Mouse (Mus musculus) liver, adult 2 months (tissue): ENCODE measurements around the gene Gm49711. TPM values are rescaled to one million over a fixed set of nuclear protein-coding genes. Genes with fewer than 3 reads are reported as not detected.
"Not testable (repeated sequence)": the region's sequence is repeated elsewhere in the genome, so short reads cannot be mapped to it uniquely, and the experiment has no call there.

Source experiments
- DNase-seq: peaks from one replicate; pipeline ENCODE4 v3.0.0-alpha.2; 2011; ENCODE audit warnings: low read depth, low spot score; ENCODE audit errors: extremely low read depth
- H3K27ac ChIP-seq: fragments of 200-500 bp; replicated peaks from 2 replicates; pipeline ENCODE4 v1.5.1; 2012; ENCODE audit warnings: low read depth, mild to moderate bottlenecking, control low read depth, inconsistent platforms, low read length; ENCODE audit not compliant: insufficient read depth
- H3K27me3 ChIP-seq: fragments of 200-500 bp; 2 replicates; pipeline ENCODE4 v1.6.1; 2012; ENCODE audit warnings: mild to moderate bottlenecking, moderate library complexity, low read length, inconsistent platforms; ENCODE audit not compliant: control insufficient read depth, insufficient read depth
- H3K36me3 ChIP-seq: fragments of 200-500 bp; 2 replicates; pipeline ENCODE4 v1.6.1; 2012; ENCODE audit warnings: low read length, inconsistent platforms; ENCODE audit not compliant: control insufficient read depth, insufficient read depth
- H3K4me1 ChIP-seq: fragments of 200-500 bp; 2 replicates; pipeline ENCODE4 v1.6.1; 2011; ENCODE audit warnings: low read length; ENCODE audit not compliant: control insufficient read depth, insufficient read depth
- H3K4me3 ChIP-seq: fragments of 200-500 bp; 2 replicates; pipeline ENCODE4 v1.5.1; 2011; ENCODE audit warnings: low read depth, mild to moderate bottlenecking, control low read depth, low read length, moderate library complexity; ENCODE audit not compliant: insufficient read depth
- H3K79me2 ChIP-seq: fragments of 200-500 bp; 2 replicates; pipeline ENCODE4 v1.6.1; 2012; ENCODE audit warnings: inconsistent platforms, mild to moderate bottlenecking, low read length, moderate library complexity; ENCODE audit not compliant: control insufficient read depth, insufficient read depth
- H3K9ac ChIP-seq: fragments of 200-500 bp; 2 replicates; pipeline ENCODE4 v1.6.1; 2012; ENCODE audit warnings: low read depth, mild to moderate bottlenecking, control low read depth, inconsistent platforms, low read length
- CTCF ChIP-seq: fragments of 200-500 bp; IDR thresholded peaks from 2 replicates; pipeline ENCODE4 v1.5.1; 2011; ENCODE audit warnings: low read depth, low read length, control low read depth
- POLR2A ChIP-seq: fragments of 200-500 bp; IDR thresholded peaks from 2 replicates; pipeline ENCODE4 v1.6.1; 2011; ENCODE audit warnings: low read length, control low read depth; ENCODE audit not compliant: insufficient read depth; ENCODE audit errors: extremely low read depth
- WGBS: fragments of 180-500 bp; shearing (Covaris S2); methylation state at CpG from one replicate; pipeline ENCODE4 v1.1.7; 2018; 5-methylcytosine and 5-hydroxymethylcytosine counted together
- polyA plus RNA-seq: library from polyadenylated mRNA; depleted of rRNA; stranded (reverse); fragments of >200 nt; gene quantifications from 2 replicates; pipeline ENCODE4 v1.2.3, GENCODE M21; 2012
- total RNA-seq: library from RNA; depleted of rRNA; stranded (reverse); fragments of >200 nt; gene quantifications from 2 replicates; pipeline ENCODE4 v1.2.3, GENCODE M21; 2014

Gm49711 gene
- total and polyA plus RNA-seq, 2 experiments, result not detected

DNA sequence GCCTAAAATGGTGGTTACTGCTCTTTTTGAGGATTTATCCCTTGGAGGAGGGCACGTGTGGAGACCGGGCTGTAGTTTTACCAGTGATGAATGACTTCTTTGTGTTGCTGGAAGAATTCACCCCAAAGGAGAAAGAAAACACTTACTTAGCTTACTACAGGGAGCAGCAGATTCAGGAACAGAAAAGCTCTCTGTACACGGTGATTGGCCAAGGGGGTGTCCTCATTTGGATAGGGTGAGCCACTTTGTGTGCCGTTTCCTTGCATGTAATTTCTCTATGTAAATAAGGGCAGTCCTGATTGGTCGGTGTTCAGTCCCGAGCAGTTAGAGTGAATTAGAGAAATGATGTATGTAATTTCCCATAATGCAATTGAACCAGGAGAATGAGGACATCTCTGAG, 137.0 kb downstream of the Gm49711 start:
- H3K27me3 ChIP-seq, result no peaks in the 10 kb centered on the region
- WGBS, result 92% methylated on average over 6 of the region's 6 CpGs
- DNase-seq, result no peak

GRCm38 (mm10) chr16:92196741-92197331, 138.7 kb downstream of the Gm49711 start:
- WGBS, result 93% methylated on average over 8 of the region's 8 CpGs
- TF ChIP-seq POLR2A (no peak), CTCF (no peak)
- H3K27ac ChIP-seq, result no peak overlapping the region
- H3K36me3 ChIP-seq, result no peaks in the 10 kb centered on the region
- H3K4me1 ChIP-seq, result no peaks in the 10 kb centered on the region
- no peaks in the 10 kb centered on the region for H3K79me2 ChIP-seq
- H3K9ac ChIP-seq, result no peak overlapping the region
- H3K4me3 ChIP-seq, result no peak overlapping the region
- no peaks in the 10 kb centered on the region for H3K27me3 ChIP-seq
- DNase-seq, result no peak

More for the DNA sequence above, 137.0 kb downstream of the Gm49711 start:
- Histone ChIP-seq H3K27ac (no peak overlapping the region), H3K9ac (no peak overlapping the region), H3K4me1 (no peaks in the 10 kb centered on the region; the same call in 1 of the 2 replicates), H3K4me3 (no peak overlapping the region), H3K79me2 (no peaks in the 10 kb centered on the region), H3K36me3 (no peaks in the 10 kb centered on the region)
- no peak for TF ChIP-seq POLR2A
- TF ChIP-seq CTCF, result no peak

DNA sequence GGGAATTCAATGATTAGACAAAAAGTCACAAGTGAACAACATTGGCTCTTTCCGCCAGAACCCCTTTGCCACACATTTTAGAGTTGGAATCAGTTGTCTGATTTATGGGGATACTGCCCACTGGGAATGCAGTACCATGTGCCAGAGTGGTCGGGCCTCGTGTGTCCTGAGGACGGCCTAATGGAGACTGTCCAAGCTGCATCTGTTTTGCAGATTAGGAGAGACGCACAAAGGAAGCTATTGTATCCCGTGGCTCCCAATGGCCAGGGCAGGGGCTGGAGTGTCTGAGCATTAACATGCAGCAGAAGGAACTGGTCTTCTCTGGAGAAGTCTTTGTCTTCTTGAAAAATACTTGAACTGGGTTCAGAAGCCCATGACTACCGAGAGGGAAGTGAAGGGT, 142.5 kb downstream of the Gm49711 start:
- no peaks in the 10 kb centered on the region for H3K79me2 ChIP-seq
- TF ChIP-seq CTCF (no peak), POLR2A (no peak)
- no peak for DNase-seq
- no peaks in the 10 kb centered on the region for H3K36me3 ChIP-seq
- H3K4me3 ChIP-seq, result no peak overlapping the region
- 87% methylated on average over 7 of the region's 7 CpGs for WGBS
- H3K27me3 ChIP-seq, result no peaks in the 10 kb centered on the region
- H3K4me1 ChIP-seq, result no peaks in the 10 kb centered on the region
- no peak overlapping the region for H3K9ac ChIP-seq
- H3K27ac ChIP-seq, result no peak overlapping the region

DNA sequence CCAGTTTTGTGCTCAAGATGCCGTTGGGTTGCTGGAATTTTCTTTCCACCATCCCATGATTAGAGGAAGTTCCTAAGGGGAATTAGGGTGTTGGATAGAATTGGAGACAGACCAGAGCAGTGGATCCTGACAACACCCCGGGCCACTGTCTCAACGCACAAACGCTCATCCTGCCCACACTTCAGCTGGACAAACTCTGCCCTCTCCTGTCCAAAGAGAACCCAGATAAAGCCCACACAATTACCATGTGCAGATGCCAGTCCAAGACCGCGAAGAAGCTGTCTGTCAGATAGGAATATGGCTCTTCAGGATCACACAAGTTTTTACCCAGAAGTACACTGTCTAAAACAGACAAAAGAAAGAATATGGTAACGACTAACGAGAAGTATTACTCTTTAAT, 145.5 kb downstream of the Gm49711 start:
- no peaks in the 10 kb centered on the region for H3K79me2 ChIP-seq
- no peaks in the 10 kb centered on the region for H3K36me3 ChIP-seq
- no peak overlapping the region for H3K4me3 ChIP-seq
- no peak overlapping the region for H3K27ac ChIP-seq
- no peak for DNase-seq
- TF ChIP-seq CTCF (peak; percentile 28; the same call in 1 of the 2 replicates), POLR2A (no peak)
- H3K27me3 ChIP-seq, result no peaks in the 10 kb centered on the region
- no peaks in the 10 kb centered on the region for H3K4me1 ChIP-seq
- 68% methylated on average over 8 of the region's 8 CpGs for WGBS
- no peak overlapping the region for H3K9ac ChIP-seq

DNA sequence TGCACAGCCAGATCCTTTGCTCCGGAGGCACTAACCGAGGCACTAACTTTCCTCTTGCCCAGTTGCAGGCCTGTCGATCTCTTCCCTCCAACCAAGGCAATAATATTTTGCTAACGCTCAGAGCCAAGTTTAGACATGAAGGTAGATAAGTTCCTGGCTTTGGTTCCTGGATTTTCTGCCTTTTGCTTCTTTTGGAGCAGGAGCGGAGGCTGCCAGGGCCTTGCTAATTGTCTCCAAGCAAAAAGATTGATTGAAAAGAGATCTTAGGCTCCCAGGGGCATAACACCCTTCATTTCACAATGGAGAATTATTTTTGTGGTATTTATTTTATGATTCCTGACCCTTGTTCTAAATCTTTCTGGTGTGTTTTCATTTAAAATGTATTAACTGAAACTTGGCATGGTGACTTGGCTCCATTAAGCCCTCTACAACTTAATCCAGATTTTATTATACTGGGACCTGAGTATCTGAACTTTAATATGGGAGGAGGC, 151.2 kb downstream of the Gm49711 start:
- DNase-seq, result no peak
- no peak for TF ChIP-seq POLR2A
- TF ChIP-seq CTCF, result no peak
- Histone ChIP-seq H3K79me2 (no peaks in the 10 kb centered on the region), H3K27ac (no peak overlapping the region), H3K4me3 (no peak overlapping the region), H3K4me1 (no peaks in the 10 kb centered on the region), H3K27me3 (no peaks in the 10 kb centered on the region), H3K36me3 (no peaks in the 10 kb centered on the region), H3K9ac (no peak overlapping the region)
- WGBS, result 89% methylated on average over 5 of the region's 5 CpGs

DNA sequence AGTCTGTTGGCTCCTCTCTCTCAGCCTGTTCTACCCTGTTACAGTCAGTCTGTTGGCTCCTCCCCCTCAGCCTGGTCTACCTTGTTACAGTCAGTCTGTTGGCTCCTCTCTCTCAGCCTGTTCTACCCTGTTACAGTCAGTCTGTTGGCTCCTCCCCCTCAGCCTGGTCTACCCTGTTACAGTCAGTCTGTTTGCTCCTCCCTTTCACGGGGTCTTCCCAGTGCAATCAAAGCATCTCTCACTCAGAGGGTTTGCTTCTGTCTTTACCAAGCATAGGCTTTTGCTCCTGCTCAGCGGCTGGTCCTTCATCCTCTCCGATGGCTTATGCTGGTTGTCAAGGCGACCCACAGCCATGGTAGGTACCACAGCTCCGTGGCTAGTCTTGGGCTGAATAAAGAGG, 152.2 kb downstream of the Gm49711 start:
- 87% methylated on average over 5 of the region's 5 CpGs for WGBS
- H3K27ac ChIP-seq, result not testable (repeated sequence)

DNA sequence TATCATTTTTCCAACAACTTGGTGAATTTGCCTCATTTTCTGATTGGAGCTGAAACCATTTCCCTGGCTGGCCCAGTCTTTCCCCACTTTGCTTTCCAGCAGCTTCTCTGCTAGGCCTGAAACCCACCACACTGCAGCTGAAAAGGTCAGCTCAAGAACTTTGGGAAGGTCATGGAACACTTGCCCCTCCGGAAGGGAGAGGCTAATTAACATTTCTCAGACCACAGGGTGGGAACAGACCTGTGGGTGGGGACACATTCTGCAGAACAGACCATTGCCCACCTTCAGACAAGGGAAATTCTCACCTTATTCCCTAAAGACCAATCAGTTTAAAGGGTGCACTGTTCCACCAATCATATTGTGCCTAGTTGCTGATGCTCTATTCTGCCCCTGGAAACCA, 155.8 kb downstream of the Gm49711 start:
- 81% methylated on average over 1 of the region's 1 CpGs for WGBS
- not testable (repeated sequence) for H3K27ac ChIP-seq, H3K36me3 ChIP-seq, DNase-seq, H3K79me2 ChIP-seq, H3K27me3 ChIP-seq, H3K4me3 ChIP-seq, H3K9ac ChIP-seq, H3K4me1 ChIP-seq

More for the DNA sequence above, 152.2 kb downstream of the Gm49711 start:
- not testable (repeated sequence) for H3K36me3 ChIP-seq, H3K79me2 ChIP-seq, H3K27me3 ChIP-seq, H3K4me3 ChIP-seq, H3K4me1 ChIP-seq, DNase-seq, H3K9ac ChIP-seq
